Mouse (Mus musculus) stomach, embryonic 15.5 days (tissue): ENCODE measurements at regions not wholly inside any gene's neighbourhood (a gene's known extent, or its start where the extent isn't known, plus 50 kb on each side); places are given as distances from the start of the nearest gene placed in this dataset.

ENCODE experiments used
- ATAC-seq: fragments of 200-750 bp; cut with Nextera tagmentation; 2 replicates; pipeline ENCODE4 v1.8.0; 2017; ENCODE audit warnings: low read depth, moderate number of reproducible peaks, moderate TSS enrichment; ENCODE audit not compliant: insufficient read depth, low FRiP score
- H3K27ac ChIP-seq: fragments of 300-500 bp; sonication (generic); 2 replicates; pipeline ENCODE4 v1.5.1; 2015; ENCODE audit warnings: mild to moderate bottlenecking, inconsistent platforms
- H3K27me3 ChIP-seq: fragments of 300-500 bp; sonication (generic); replicated peaks from 2 replicates; pipeline ENCODE4 v1.6.1; 2015; ENCODE audit warnings: inconsistent platforms
- H3K36me3 ChIP-seq: fragments of 300-500 bp; sonication (generic); 2 replicates; pipeline ENCODE4 v1.6.1; 2015; ENCODE audit warnings: inconsistent platforms
- H3K4me1 ChIP-seq: fragments of 300-500 bp; sonication (generic); 2 replicates; pipeline ENCODE4 v1.6.1; 2015; ENCODE audit warnings: inconsistent platforms
- H3K4me2 ChIP-seq: fragments of 300-500 bp; sonication (generic); 2 replicates; pipeline ENCODE4 v1.6.1; 2015; ENCODE audit warnings: mild to moderate bottlenecking, inconsistent platforms
- H3K4me3 ChIP-seq: fragments of 300-500 bp; sonication (generic); replicated peaks from 2 replicates; pipeline ENCODE4 v1.5.1; 2015; ENCODE audit warnings: inconsistent platforms
- H3K9ac ChIP-seq: fragments of 300-500 bp; sonication (generic); 2 replicates; pipeline ENCODE4 v1.6.1; 2015; ENCODE audit warnings: inconsistent platforms
- H3K9me3 ChIP-seq: fragments of 300-500 bp; sonication (generic); 2 replicates; pipeline ENCODE4 v1.6.1; 2016; ENCODE audit warnings: inconsistent platforms
- WGBS: fragments of 180-500 bp; shearing (Covaris S2); methylation state at CpG from one replicate; pipeline ENCODE4 v1.1.7; 2015; 5-methylcytosine and 5-hydroxymethylcytosine counted together

DNA sequence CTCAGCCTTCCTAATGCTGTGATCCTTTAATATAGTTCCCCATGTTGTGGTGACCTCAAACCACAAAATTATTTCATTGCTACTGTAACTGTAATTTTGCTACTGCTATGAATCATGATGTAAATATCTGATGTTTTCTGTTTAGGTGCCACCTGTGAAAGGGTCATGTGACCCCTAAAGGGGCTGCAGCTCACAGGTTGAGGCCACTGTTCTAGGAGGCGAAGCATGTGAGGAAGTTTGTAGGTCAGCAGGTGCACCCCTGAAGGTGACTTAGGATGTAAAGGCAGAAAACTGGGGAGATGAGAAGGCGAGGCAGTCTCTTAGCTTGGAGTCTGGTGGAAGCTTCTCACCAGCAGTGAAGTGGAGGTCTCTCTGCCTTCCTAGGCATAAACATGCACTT is 105.8 kb upstream of the Adra1d start:
- no peaks in the 10 kb centered on the region for H3K9me3 ChIP-seq
- 82% methylated on average over 2 of the region's 2 CpGs for WGBS
- H3K4me2 ChIP-seq, result no peak overlapping the region

DNA sequence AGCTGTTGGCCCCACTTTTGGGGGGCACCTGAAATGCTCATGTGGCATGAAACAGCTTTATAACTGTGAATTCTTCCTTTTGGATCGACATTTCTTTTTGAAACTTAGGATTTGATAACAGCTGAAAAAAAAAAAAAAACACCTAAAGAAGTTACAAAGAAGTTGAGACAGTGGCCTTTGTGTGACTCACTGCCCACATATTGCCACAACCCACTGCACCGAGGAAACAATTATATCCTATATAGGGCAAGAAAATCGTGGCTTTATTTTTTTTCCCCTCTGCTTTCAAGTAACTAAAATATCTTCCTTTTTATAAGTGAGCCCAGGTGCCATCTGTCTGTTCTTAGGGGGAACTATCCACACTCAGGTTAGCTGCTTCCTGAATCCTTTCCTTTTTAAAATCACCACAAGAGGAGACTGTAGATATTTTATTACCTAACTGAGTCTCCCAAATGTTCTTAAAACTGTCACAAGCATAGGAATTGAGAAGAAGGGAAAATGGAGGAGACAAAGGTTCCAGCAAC is 104.8 kb upstream of the Adra1d start:
- WGBS, result 71% methylated on average over 3 of the region's 3 CpGs
- no peak overlapping the region for H3K4me3 ChIP-seq
- H3K27me3 ChIP-seq, result no peaks in the 10 kb centered on the region
- no peak overlapping the region for H3K4me2 ChIP-seq
- H3K9me3 ChIP-seq, result no peaks in the 10 kb centered on the region
- H3K9ac ChIP-seq, result no peak overlapping the region
- ATAC-seq, result no peak
- H3K4me1 ChIP-seq, result no peaks in the 10 kb centered on the region
- H3K36me3 ChIP-seq, result no peaks in the 10 kb centered on the region
- H3K27ac ChIP-seq, result no peak overlapping the region

More for the DNA sequence above, 105.8 kb upstream of the Adra1d start:
- no peak overlapping the region for H3K9ac ChIP-seq
- no peaks in the 10 kb centered on the region for H3K4me1 ChIP-seq
- H3K36me3 ChIP-seq, result no peaks in the 10 kb centered on the region
- H3K27me3 ChIP-seq, result no peaks in the 10 kb centered on the region
- no peak overlapping the region for H3K4me3 ChIP-seq
- no peak for ATAC-seq
- no peak overlapping the region for H3K27ac ChIP-seq

DNA sequence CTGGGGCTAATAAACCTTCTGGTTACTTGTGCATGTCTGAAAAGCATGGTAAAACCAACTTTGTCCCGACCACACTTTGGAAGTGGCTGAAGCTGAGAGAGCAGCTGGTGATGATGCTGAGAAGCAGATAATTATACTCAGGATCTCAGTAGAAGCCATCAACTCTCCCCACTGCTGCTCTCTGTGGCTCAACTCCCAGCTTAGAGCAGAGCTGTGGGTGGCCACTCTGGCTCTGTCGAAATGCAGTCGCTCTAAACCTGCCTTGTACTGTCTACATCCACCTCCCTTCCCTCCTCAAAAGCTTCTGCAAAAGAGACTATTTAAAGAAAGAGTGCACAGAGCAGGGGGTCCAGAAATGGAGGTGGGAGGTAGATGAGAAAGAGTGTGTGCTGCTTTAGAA is 102.5 kb upstream of the Adra1d start:
- no peaks in the 10 kb centered on the region for H3K4me1 ChIP-seq
- no peak overlapping the region for H3K4me3 ChIP-seq
- H3K4me2 ChIP-seq, result no peak overlapping the region
- H3K36me3 ChIP-seq, result no peaks in the 10 kb centered on the region
- H3K27ac ChIP-seq, result no peak overlapping the region
- H3K27me3 ChIP-seq, result no peaks in the 10 kb centered on the region
- WGBS, result 90% methylated on average over 3 of the region's 3 CpGs
- H3K9ac ChIP-seq, result no peak overlapping the region
- no peaks in the 10 kb centered on the region for H3K9me3 ChIP-seq
- no peak for ATAC-seq

DNA sequence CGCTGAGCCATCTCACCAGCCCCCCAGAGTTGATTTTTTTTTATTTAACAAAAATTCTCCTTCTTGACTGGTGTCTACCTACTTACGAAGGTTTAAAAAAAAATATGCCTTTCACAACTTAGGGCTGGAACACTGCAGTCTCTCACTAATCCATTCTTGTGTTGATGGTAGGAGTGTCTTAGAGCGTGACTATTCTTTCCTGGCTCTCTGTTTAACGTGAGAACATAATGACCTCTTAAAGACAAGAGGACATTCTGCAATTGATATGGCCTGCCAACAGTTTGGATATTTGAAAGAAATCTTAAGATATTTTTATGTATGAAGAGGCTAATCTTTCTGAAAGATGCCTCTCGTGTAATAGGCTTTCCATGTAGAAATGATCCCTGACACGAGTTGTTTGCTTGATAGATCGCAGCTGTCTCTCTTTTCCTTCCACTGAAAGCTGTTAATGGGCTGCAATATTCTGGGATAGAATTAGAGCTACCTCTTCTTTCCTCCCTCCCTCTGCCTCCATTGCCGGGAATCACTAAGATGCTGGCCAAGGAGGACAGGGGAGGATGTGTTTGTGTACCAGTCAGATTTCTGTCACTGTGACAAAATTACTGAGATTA is 101.2 kb upstream of the Adra1d start:
- WGBS, result 57% methylated on average over 8 of the region's 8 CpGs
- Histone ChIP-seq H3K36me3 (no peaks in the 10 kb centered on the region), H3K4me2 (no peak overlapping the region), H3K27me3 (no peaks in the 10 kb centered on the region), H3K9ac (no peak overlapping the region), H3K4me1 (no peaks in the 10 kb centered on the region), H3K4me3 (no peak overlapping the region), H3K9me3 (no peaks in the 10 kb centered on the region), H3K27ac (no peak overlapping the region)
- ATAC-seq, result no peak

DNA sequence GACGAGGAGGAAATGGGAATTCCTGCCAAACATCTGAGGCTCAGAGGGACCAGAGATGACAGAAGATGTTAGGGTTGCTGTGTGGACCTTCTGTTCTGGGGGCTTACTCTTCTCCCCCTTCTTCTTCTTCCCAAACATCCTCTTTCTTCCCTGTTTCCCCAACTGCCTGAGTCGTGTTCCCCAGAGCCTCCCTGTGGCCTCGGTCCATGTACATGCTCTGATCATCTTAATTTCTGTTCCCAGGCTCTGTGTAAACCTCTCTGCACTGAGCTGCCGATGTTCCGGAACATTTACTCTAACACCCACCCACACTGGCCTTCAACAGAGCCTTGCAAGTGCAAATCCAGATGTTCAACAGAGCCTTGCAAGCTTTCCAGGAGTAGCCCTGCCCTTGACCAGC is 90.1 kb upstream of the Adra1d start:
- Histone ChIP-seq H3K9me3 (no peaks in the 10 kb centered on the region), H3K4me2 (no peak overlapping the region), H3K36me3 (no peaks in the 10 kb centered on the region), H3K27ac (no peak overlapping the region), H3K4me3 (no peak overlapping the region), H3K4me1 (no peaks in the 10 kb centered on the region), H3K9ac (no peak overlapping the region), H3K27me3 (no peaks in the 10 kb centered on the region)
- no peak for ATAC-seq
- 52% methylated on average over 5 of the region's 5 CpGs for WGBS

DNA sequence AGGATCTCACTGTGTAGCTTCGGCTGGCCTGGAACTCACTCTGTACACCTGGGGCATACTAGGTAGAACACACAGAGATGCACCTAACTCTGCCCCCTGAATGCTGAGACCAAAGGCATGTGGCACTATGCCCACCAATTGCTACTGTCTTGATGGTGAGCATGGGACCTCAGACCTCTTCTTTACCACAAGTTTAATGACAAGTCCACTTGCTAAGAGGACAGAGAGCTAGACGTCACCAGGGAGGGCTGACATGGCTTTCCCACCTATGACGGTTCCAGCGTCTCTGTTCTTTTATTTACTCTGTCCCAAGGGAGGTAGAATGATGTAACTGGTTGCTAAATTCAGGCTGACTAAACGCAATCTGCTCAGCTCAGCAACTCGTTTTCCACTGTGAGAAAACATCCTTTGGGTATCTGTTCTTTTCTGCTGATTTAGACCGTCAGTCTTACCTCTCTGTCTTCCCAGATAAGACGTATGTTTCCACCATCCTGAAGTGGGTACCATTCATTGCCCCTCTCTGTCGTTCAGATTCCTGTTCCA is 88.6 kb upstream of the Adra1d start:
- no peak for ATAC-seq

DNA sequence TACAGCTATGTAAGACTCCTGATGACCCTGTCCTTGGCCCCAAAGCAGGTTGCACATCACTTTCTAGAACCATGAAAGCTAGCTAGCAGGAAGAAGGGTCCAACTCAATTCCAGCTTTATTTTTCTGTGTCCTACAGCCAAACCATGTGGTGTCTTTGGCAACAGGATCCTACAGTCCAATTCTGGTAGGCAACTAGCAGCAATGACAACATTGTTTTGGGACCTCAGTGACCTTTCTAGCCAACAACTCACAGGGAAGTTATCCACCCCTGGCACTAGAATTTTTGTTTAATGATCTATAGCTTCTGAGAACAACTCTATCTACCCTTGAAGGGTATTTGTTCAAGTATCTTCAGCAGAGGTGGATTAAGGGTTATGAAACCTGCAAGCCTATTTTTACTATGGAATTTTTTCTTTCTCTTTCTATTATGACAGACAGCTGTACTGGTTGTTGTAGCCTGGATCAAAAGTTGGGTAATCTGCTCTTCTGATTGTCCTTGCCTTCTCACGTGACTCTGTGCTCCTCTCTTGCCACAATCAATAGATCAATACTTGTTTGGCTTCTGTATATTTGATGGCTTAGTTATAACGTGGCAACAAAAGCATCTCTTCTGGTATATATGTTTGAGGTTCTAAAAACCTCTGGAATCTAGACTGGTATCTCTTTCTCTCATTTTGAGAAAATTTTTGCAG is 82.2 kb upstream of the Adra1d start:
- no peak overlapping the region for H3K4me3 ChIP-seq
- WGBS, result 68% methylated on average over 2 of the region's 2 CpGs
- ATAC-seq, result no peak

More for the DNA sequence above, 88.6 kb upstream of the Adra1d start:
- H3K27me3 ChIP-seq, result no peaks in the 10 kb centered on the region
- no peaks in the 10 kb centered on the region for H3K36me3 ChIP-seq
- no peak overlapping the region for H3K4me2 ChIP-seq
- H3K9ac ChIP-seq, result no peak overlapping the region
- H3K27ac ChIP-seq, result no peak overlapping the region
- WGBS, result 74% methylated on average over 9 of the region's 9 CpGs
- no peak overlapping the region for H3K4me3 ChIP-seq
- H3K9me3 ChIP-seq, result no peaks in the 10 kb centered on the region
- H3K4me1 ChIP-seq, result no peaks in the 10 kb centered on the region

DNA sequence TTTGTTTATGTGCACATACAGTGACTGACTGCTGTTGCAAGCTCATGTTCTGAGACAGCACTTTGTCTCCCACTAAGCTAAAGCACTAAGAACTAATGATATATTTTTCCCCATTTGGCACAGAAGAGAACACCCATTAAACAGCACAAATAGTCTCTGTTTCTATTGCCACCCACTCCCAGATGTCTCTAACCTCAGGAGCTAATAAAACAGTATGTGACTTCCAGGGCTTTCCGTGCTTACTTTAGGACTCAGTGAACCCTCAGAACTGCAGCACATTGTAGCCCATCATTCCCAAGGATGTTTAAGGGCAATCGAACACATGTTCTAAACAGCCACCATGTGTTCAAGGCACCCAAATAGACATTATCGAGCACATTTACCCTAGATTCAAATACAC is 80.4 kb upstream of the Adra1d start:
- no peak overlapping the region for H3K4me3 ChIP-seq
- H3K4me2 ChIP-seq, result no peak overlapping the region
- no peak overlapping the region for H3K9ac ChIP-seq
- no peaks in the 10 kb centered on the region for H3K27me3 ChIP-seq
- no peak for ATAC-seq
- no peaks in the 10 kb centered on the region for H3K9me3 ChIP-seq
- H3K4me1 ChIP-seq, result no peaks in the 10 kb centered on the region
- 85% methylated on average over 3 of the region's 3 CpGs for WGBS
- no peaks in the 10 kb centered on the region for H3K36me3 ChIP-seq
- no peak overlapping the region for H3K27ac ChIP-seq

More for the DNA sequence above, 82.2 kb upstream of the Adra1d start:
- H3K4me2 ChIP-seq, result no peak overlapping the region
- H3K4me1 ChIP-seq, result no peaks in the 10 kb centered on the region
- no peaks in the 10 kb centered on the region for H3K9me3 ChIP-seq
- no peaks in the 10 kb centered on the region for H3K27me3 ChIP-seq
- no peak overlapping the region for H3K27ac ChIP-seq
- no peak overlapping the region for H3K9ac ChIP-seq
- H3K36me3 ChIP-seq, result no peaks in the 10 kb centered on the region

DNA sequence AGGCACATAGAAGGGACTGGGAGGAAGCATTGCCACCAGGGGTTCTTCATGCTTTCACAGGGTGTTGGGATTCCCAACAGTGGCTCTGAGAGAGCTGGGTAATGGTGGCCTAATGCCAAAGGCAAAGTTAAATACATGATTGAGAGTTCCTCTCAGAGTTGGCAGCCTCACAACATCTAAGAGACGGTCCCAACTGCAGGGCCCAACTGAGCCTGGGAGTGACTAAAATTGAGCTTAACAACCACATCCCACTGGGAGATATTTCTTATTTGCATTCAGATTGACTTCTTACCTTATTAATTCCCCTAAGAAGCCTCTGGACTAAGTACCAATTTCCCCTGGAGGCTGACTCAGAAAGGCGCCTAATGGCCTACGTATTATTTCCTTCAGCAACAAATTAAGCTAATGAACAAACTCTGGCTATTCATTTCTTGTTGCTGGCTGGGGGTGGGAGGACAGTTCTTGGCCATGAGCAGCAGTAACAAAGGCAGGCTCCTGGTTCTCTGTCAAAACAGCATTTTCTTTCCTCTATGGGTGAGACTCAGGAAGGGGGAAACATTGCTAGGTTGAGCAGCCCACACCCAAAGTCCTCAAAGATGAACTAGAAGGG is 77.0 kb upstream of the Adra1d start:
- Histone ChIP-seq H3K4me3 (no peak overlapping the region), H3K4me2 (no peak overlapping the region), H3K4me1 (no peaks in the 10 kb centered on the region), H3K36me3 (no peaks in the 10 kb centered on the region), H3K27ac (no peak overlapping the region), H3K27me3 (no peaks in the 10 kb centered on the region), H3K9me3 (no peaks in the 10 kb centered on the region), H3K9ac (no peak overlapping the region)
- no peak for ATAC-seq
- 85% methylated on average over 3 of the region's 3 CpGs for WGBS

DNA sequence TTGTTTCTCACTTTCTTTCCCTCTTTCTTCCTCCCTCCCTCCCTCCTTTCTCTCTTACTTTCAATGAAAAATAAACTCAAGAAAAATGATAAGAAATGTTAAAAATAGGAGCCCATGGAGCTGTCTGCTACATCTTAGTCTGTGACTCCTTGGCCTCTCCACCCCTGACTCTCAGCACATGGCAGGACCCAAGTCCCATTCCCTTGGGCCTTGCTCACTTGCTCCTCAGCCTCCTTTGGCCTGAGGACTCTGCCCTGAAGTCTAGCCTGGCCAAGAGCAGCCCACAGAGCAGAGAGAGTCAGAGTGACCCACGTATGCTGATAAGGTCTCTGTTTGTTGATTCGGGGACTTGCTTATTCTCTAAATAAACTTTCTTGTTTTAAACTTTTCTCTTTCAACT is 73.7 kb upstream of the Adra1d start:
- no peak for ATAC-seq
- Histone ChIP-seq H3K9ac (no peak overlapping the region), H3K27ac (no peak overlapping the region), H3K27me3 (no peaks in the 10 kb centered on the region), H3K4me3 (no peak overlapping the region), H3K4me1 (no peaks in the 10 kb centered on the region), H3K36me3 (no peaks in the 10 kb centered on the region), H3K9me3 (no peaks in the 10 kb centered on the region), H3K4me2 (no peak overlapping the region)
- WGBS, result 52% methylated on average over 2 of the region's 2 CpGs

DNA sequence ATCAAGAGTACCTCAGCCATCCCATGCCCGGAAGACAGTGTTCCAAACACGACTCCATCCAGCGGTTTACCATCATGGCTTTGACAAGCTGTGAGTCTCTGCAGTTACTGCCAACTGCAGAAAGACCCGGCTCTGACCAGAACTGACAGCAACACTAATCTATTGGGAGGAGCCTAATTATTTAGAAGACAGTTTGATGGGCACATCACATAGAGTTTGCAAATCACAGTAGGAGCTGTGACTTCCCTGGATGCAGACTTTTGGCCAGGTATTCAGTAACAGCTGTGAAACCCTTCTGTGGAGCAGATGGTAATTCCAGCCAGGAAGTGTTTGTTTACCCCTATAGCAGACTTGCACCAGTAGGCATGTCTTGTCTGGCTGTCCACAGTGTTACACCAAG is 55.8 kb upstream of the Adra1d start:
- Histone ChIP-seq H3K9me3 (no peaks in the 10 kb centered on the region), H3K36me3 (no peaks in the 10 kb centered on the region), H3K9ac (no peak overlapping the region), H3K4me3 (no peak overlapping the region), H3K4me1 (no peaks in the 10 kb centered on the region), H3K4me2 (no peak overlapping the region), H3K27ac (no peak overlapping the region), H3K27me3 (no peaks in the 10 kb centered on the region)
- WGBS, result 62% methylated on average over 4 of the region's 4 CpGs
- ATAC-seq, result no peak

DNA sequence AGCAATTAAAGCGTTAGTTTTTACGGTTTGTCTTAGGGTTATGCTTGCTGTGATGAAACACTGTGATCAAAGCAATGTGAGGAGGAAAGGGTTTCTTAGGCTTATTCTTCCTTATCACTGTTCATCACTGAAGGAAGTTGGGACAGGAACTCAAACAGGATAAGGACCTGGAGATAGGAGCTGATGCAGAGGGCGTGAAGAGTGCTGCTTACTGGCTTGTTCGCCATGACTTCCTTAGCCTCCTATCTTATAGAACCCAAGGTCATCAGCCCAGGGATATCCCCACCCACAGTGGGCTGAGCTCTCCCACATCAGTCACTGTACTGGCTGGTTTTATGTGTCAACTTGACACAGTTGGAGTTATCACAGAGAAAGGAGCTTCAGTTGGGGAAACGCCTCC is 50.4 kb upstream of the Adra1d start:
- Histone ChIP-seq H3K4me2 (no peak overlapping the region), H3K27me3 (no peaks in the 10 kb centered on the region), H3K9me3 (no peaks in the 10 kb centered on the region), H3K9ac (no peak overlapping the region), H3K27ac (no peak overlapping the region), H3K4me1 (no peaks in the 10 kb centered on the region), H3K36me3 (no peaks in the 10 kb centered on the region), H3K4me3 (no peak overlapping the region)
- ATAC-seq, result no peak
- WGBS, result 72% methylated on average over 5 of the region's 5 CpGs
